In the genomic region with DNA sequence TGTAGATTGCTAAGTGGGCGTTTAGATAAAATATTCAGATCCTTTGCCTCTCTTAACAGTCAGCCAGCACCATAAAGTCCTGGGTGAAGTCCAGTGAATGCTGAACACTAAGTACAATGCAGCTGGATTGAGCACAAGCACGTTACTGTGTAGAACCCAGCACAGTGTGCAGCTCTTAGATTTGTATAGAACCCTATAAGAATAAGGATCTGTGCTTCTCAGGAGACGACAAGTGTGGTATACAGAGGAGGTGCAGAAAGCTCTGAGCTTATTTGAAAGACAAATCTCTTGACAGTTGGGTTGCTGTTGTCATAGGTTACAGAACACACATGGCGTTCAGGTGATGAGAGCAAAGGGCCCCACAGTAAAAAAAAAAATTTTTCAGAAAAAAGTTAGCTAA, we compare ENCODE assay signal across 10 mouse cellular contexts. TPM values are rescaled to one million over a fixed set of nuclear protein-coding genes. Genes with fewer than 3 reads are reported as not detected.
A peak's percentile ranks its signal among the peaks of the same experiment; 100 is the strongest.
DNase-seq lines count a peak whose midpoint lies in the region; ATAC-seq and TF ChIP-seq lines count a peak whose summit lies in the region.
"Had no signal": no experiment of that assay in that cellular context is flagged by ENCODE, and none has a peak within 500 bp of the region (broad histone marks: within the 10 kb centered on the region; RNA-seq: fewer than 3 reads in every experiment).

No protein-coding gene starts in this region.

- no peak overlapping the region for H3K27ac ChIP-seq in kidney, embryonic 16.5 days (ENCODE audit: low read length)
- no peak overlapping the region; the same call in 1 of the 2 replicates for H3K27ac ChIP-seq in cortical plate, adult 2 months (ENCODE audit: insufficient read depth, low read length)
- 0 out of 2 replicates have a peak overlapping the region, but pooled peaks have one; percentile 61 for H3K27ac ChIP-seq in hindbrain, embryonic 15.5 days (replicated peaks)
- no peak overlapping the region for H3K27ac ChIP-seq in midbrain, embryonic 16.5 days (ENCODE audit: low read length)

- no peak for DNase-seq in kidney, postnatal 36 days
- no peak for DNase-seq in embryo, embryonic 9.5 days (ENCODE audit: extremely low spot score)
- no peak for DNase-seq in lung, adult 18-20 months
- DNase-seq: thymus, adult 18-20 months had no signal

- no peaks in the 10 kb centered on the region for H3K9me3 ChIP-seq in kidney, embryonic 16.5 days (ENCODE audit: low read length)
- H3K9me3 ChIP-seq in hindbrain, embryonic 15.5 days: no peaks in the 10 kb centered on the region
- H3K9me3 ChIP-seq in midbrain, embryonic 16.5 days (replicated peaks; ENCODE audit: control insufficient read depth, low read length, poor library complexity, severe bottlenecking): no peaks in the 10 kb centered on the region

- H3K4me1 ChIP-seq in kidney, embryonic 16.5 days (ENCODE audit: insufficient read depth, low read length): peaks cover 12% of the 10 kb centered on the region
- peaks cover 2% of the 10 kb centered on the region for H3K4me1 ChIP-seq in cortical plate, adult 2 months (ENCODE audit: control insufficient read depth, insufficient read depth, low read length)
- H3K4me1 ChIP-seq in hindbrain, embryonic 15.5 days (replicated peaks): peaks cover 9% of the 10 kb centered on the region
- H3K4me1 ChIP-seq in midbrain, embryonic 16.5 days (ENCODE audit: control insufficient read depth, insufficient read depth, low read length): no peaks in the 10 kb centered on the region

- 42% methylated on average over 4 of the region's 4 CpGs for WGBS in kidney, embryonic 16.5 days
- 45% methylated on average over 4 of the region's 4 CpGs for WGBS in hindbrain, embryonic 15.5 days
- 44% methylated on average over 4 of the region's 4 CpGs for WGBS in midbrain, embryonic 16.5 days

- H3K4me2 ChIP-seq in kidney, embryonic 16.5 days (replicated peaks; ENCODE audit: low read depth, low read length): peak overlapping the region; percentile 75
- peak overlapping the region; percentile 73 for H3K4me2 ChIP-seq in hindbrain, embryonic 15.5 days
- peak overlapping the region; percentile 92 for H3K4me2 ChIP-seq in midbrain, embryonic 16.5 days (ENCODE audit: low read length)

- no peaks in the 10 kb centered on the region for H3K27me3 ChIP-seq in kidney, embryonic 16.5 days (ENCODE audit: insufficient read depth, low read length)
- H3K27me3 ChIP-seq in hindbrain, embryonic 15.5 days: no peaks in the 10 kb centered on the region
- no peaks in the 10 kb centered on the region for H3K27me3 ChIP-seq in midbrain, embryonic 16.5 days (ENCODE audit: control insufficient read depth, insufficient read depth, low read depth, low read length)
- H3K27me3 ChIP-seq: Patski had no signal

- no peaks in the 10 kb centered on the region for H3K36me3 ChIP-seq in kidney, embryonic 16.5 days (ENCODE audit: insufficient read depth, low read length)
- no peaks in the 10 kb centered on the region for H3K36me3 ChIP-seq in hindbrain, embryonic 15.5 days
- no peaks in the 10 kb centered on the region for H3K36me3 ChIP-seq in midbrain, embryonic 16.5 days (ENCODE audit: control insufficient read depth, insufficient read depth, low read length)

- peak overlapping the region; percentile 47 for H3K9ac ChIP-seq in kidney, embryonic 16.5 days (replicated peaks; ENCODE audit: low read length)
- no peak overlapping the region for H3K9ac ChIP-seq in hindbrain, embryonic 15.5 days
- H3K9ac ChIP-seq in midbrain, embryonic 16.5 days (ENCODE audit: low read depth, low read length): no peak overlapping the region

- no peak for ATAC-seq in kidney, embryonic 16.5 days (ENCODE audit: low FRiP score, low TSS enrichment)
- peak; percentile 36; the same call in 1 of the 2 replicates for ATAC-seq in hindbrain, embryonic 15.5 days (ENCODE audit: low FRiP score, low read depth)
- ATAC-seq in midbrain, embryonic 16.5 days: no peak
- no peak for ATAC-seq in monocyte, adult 5-6 weeks (replicated peaks; ENCODE audit: insufficient number of reproducible peaks, low FRiP score, low TSS enrichment, poor library complexity, severe bottlenecking)

- no peak for TF ChIP-seq CTCF in cortical plate, adult 2 months (IDR thresholded peaks at IDR 0.05; ENCODE audit: extremely low read depth, insufficient read depth, low read length)

- H3K4me3 ChIP-seq in kidney, embryonic 16.5 days (ENCODE audit: low read length): peak overlapping the region; percentile 93
- H3K4me3 ChIP-seq in cortical plate, adult 2 months (ENCODE audit: insufficient read depth, low read length): peak overlapping the region; percentile 42
- H3K4me3 ChIP-seq in hindbrain, embryonic 15.5 days: peak overlapping the region; percentile 94
- H3K4me3 ChIP-seq in midbrain, embryonic 16.5 days (ENCODE audit: low read depth, low read length): no peak overlapping the region

- TF ChIP-seq POLR2A in cortical plate, adult 2 months (IDR thresholded peaks at IDR 0.05; ENCODE audit: extremely low read depth, insufficient read depth, low read length): no peak

RNA-seq across cellular contexts. Expression of a gene that starts 1.8 kb away (rescaled TPM):
- polyA plus RNA-seq in kidney, embryonic 16.5 days (2015; fragmentation: Nextera tagmentation; extraction: Ambion mirVana): 111 and 119 TPM in 2 replicates
- 55.5 and 58.7 TPM in 2 replicates for polyA plus RNA-seq in cortical plate, adult 2 months (2012; rRNA removed)
- 55.1 and 56.5 TPM in 2 replicates for polyA plus RNA-seq in hindbrain, embryonic 15.5 days (2015; fragmentation: Nextera tagmentation; extraction: Ambion mirVana)
- 34.5 and 43.1 TPM in 2 replicates for polyA plus RNA-seq in midbrain, embryonic 16.5 days (2015; fragmentation: Nextera tagmentation; extraction: Ambion mirVana)
- total RNA-seq in monocyte, adult 5-6 weeks (2017): 10.5 to 20.8 TPM (median 19.7 TPM) in 3 replicates
